Mouse (Mus musculus): ENCODE measurements around the gene Pwwp2b.

GRCm38 (mm10) chr7:139293350-139293749 is 45.1 kb downstream of the Pwwp2b start:
- TF ChIP-seq USF1 (IDR thresholded peaks at IDR 0.05; ENCODE audit: low read depth): no peak
- TF ChIP-seq MYOD1 (IDR thresholded peaks at IDR 0.05; ENCODE audit: control insufficient read depth, insufficient read length, low read depth): no peak
- TF ChIP-seq MAX (IDR thresholded peaks at IDR 0.05): no peak

Measured in C2C12 (cell line).